Mouse (Mus musculus) right cerebral cortex, postnatal 10 days (tissue): Measurements from ENCODE around the gene Pgs1.

Experiments used
- DNase-seq, 2 experiments: peaks; one replicate each; pipeline ENCODE4 v3.0.0; 2021; ENCODE audit warnings: low spot score in 2 of 2

Pgs1 gene

GRCm38 (mm10) chr11:117963091-117963793 lies 22.9 kb upstream of the Pgs1 start:
- DNase-seq, result peak; percentile 97 to 98

GRCm38 (mm10) chr11:117963872-117964271 lies 22.2 kb upstream of the Pgs1 start:
- no peak for DNase-seq

GRCm38 (mm10) chr11:117964294-117964693 lies 21.8 kb upstream of the Pgs1 start:
- DNase-seq, result peak in 1 of 2 experiments; percentile 24

GRCm38 (mm10) chr11:117965052-117965451 lies 21.0 kb upstream of the Pgs1 start:
- peak in 1 of 2 experiments; percentile 28 for DNase-seq

- DNase-seq, result peak in 1 of 2 experiments; percentile 38
Measured at GRCm38 (mm10) chr11:117965561-117965981, 20.5 kb upstream of the Pgs1 start.

GRCm38 (mm10) chr11:117966506-117967100 lies 19.5 kb upstream of the Pgs1 start:
- no peak for DNase-seq

- peak in 1 of 2 experiments; percentile 39 for DNase-seq
Measured at GRCm38 (mm10) chr11:117967249-117968015, 18.7 kb upstream of the Pgs1 start.

GRCm38 (mm10) chr11:117968016-117968671 lies 17.9 kb upstream of the Pgs1 start:
- peak in 1 of 2 experiments; percentile 50 for DNase-seq

GRCm38 (mm10) chr11:117968716-117969099 lies 17.4 kb upstream of the Pgs1 start:
- no peak for DNase-seq

GRCm38 (mm10) chr11:117969100-117969944 lies 16.8 kb upstream of the Pgs1 start:
- DNase-seq, result peak; percentile 94

- DNase-seq, result peak; percentile 89 to 93
Measured at GRCm38 (mm10) chr11:117969945-117970872, 15.9 kb upstream of the Pgs1 start, which contains the start of gene Socs3. Socs3 (minus strand) TSS chr11:117970047.

GRCm38 (mm10) chr11:117971100-117971499 lies 15.0 kb upstream of the Pgs1 start:
- DNase-seq, result no peak

GRCm38 (mm10) chr11:117971646-117972242 lies 14.3 kb upstream of the Pgs1 start:
- no peak for DNase-seq

- no peak for DNase-seq
Measured at GRCm38 (mm10) chr11:117972656-117973558, 13.2 kb upstream of the Pgs1 start.

GRCm38 (mm10) chr11:117973569-117973968 lies 12.5 kb upstream of the Pgs1 start:
- DNase-seq, result no peak

- no peak for DNase-seq
Measured at GRCm38 (mm10) chr11:117974327-117975125, 11.6 kb upstream of the Pgs1 start.

GRCm38 (mm10) chr11:117975211-117975967 lies 10.7 kb upstream of the Pgs1 start:
- no peak for DNase-seq
